Mouse (Mus musculus) bone marrow, adult 2 months (tissue): ENCODE results near the gene Apbb2.

Experiments
- CTCF ChIP-seq: fragments of 200-500 bp; IDR thresholded peaks from 2 replicates; pipeline ENCODE4 v1.5.1; 2011; ENCODE audit warnings: low read length, control low read depth; ENCODE audit not compliant: control insufficient read depth, insufficient read depth
- POLR2A ChIP-seq: fragments of 200-500 bp; IDR thresholded peaks from 2 replicates; pipeline ENCODE4 v1.6.1; 2011; ENCODE audit warnings: low read depth, mild to moderate bottlenecking, control low read depth, low read length, borderline replicate concordance; ENCODE audit not compliant: control insufficient read depth

- no peak for TF ChIP-seq CTCF
- no peak for TF ChIP-seq POLR2A
Observed at GRCm38 (mm10) chr5:66536696-66537358, 81.8 kb downstream of the Apbb2 start.
